Mouse (Mus musculus) cerebellum, adult 11 months (tissue): Measurements from ENCODE around the gene Gm49325.

Source experiments
- DNase-seq: peaks from one replicate; pipeline ENCODE4 v3.0.0; 2022

Gm49325 gene

DNA sequence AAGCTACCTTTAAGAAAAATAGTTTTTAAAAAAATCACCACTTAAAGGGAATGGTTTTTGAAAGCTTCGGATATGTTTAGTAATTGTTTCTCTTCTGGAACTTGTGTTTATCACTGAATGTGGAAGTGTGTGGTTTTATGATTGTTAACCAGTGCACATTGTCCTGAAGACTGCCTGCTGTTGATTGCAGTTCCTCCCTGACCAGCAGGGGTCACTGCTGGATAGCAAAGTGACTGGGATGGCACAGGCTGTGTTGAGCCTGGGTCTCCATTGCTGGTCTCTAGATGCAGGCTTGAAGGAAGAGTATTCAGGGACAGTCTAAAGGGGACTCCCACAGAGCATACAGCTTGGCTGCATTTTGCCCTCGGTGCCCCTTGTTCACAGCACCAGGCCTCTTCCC is 21.5 kb downstream of the Gm49325 start:
- peak; percentile 74 for DNase-seq

DNA sequence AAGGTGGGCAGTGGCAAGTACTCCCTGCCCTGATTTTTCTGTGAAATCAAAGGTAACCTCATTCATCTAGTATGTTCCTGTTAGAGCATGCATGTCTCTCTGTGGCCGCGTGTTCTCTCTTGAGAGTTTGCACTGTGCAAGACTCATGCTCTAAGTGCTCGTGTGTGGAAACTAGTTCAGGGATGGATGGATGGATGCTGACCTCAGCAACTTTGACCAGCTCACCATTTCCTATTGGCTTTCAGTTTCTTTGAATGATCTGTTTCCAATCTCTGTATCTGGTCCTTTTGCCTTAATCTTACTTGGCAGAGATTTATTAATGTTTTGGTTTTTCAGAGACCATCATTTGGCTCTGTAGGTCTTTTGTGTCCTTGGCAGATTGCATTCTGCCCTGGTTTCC is 23.2 kb downstream of the Gm49325 start:
- no peak for DNase-seq

GRCm38 (mm10) chr10:77629970-77630369 is 24.0 kb downstream of the Gm49325 start:
- no peak for DNase-seq

- no peak for DNase-seq
Observed at GRCm38 (mm10) chr10:77634016-77634415, 28.0 kb downstream of the Gm49325 start.

- no peak for DNase-seq
Observed at GRCm38 (mm10) chr10:77634452-77635231, 28.6 kb downstream of the Gm49325 start.

GRCm38 (mm10) chr10:77636234-77636922 is 30.4 kb downstream of the Gm49325 start:
- DNase-seq: no peak

GRCm38 (mm10) chr10:77638956-77639355 is 33.0 kb downstream of the Gm49325 start:
- no peak for DNase-seq

- no peak for DNase-seq
Observed at GRCm38 (mm10) chr10:77643160-77643559, 37.2 kb downstream of the Gm49325 start.

DNA sequence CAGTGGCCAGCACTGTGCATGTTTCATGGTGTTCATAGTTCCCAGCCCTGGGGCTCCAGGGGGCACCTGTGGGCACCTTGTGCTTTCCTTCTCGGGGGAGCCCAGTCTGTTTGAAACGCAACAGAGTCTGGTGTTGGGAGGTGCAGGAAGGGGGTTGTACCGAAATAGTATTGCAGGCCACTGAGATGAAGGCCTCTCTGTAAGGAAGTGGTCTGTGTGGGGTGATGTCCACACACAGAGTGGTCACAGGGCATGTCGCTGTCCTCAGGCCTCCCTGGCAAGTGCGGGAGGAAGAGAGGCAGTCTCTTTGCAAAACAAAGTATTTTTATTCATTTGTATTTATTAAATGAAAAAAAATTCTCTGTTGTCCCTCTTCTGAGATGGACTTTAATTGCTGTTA is 39.6 kb downstream of the Gm49325 start:
- no peak for DNase-seq

GRCm38 (mm10) chr10:77647461-77647860 is 41.5 kb downstream of the Gm49325 start:
- no peak for DNase-seq

DNA sequence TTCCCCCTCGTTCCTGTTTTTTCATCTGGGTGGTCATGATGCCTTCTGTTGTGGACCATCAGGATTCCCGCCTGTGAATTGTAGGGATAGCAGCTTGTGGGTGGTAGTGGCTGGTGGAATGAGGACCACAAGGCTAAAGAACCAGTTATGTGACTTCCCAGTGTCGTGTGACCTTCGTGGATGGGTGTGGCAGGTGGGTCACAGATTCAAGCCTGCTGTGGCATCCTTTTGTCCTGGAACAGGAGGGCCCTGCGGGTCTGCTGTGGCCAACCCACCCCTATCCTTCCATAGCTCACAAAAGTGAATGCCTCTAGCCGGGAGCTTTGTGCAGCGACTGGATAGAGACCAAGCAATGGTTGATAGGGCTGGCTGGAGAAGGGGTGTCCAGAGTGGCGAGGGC is 41.9 kb downstream of the Gm49325 start:
- DNase-seq: no peak

DNA sequence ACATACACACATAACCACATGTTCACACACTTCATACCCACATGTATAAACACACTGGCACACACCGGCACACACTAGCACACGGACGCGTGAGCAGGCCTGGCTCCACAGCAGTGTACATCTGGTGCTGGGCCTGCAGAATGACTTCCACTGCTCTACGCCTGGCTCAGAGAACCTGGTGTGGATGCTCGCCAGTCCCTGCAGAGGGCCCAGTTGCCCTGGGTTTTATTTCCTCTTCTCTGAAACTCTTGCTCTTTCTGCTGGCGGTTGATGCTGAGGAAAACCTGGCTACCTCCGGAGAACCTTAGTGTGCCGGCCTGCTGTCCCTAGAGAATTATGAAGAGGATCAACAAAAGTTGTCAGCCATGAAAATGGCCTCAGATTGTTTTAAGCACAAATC is 46.0 kb downstream of the Gm49325 start:
- no peak for DNase-seq

DNA sequence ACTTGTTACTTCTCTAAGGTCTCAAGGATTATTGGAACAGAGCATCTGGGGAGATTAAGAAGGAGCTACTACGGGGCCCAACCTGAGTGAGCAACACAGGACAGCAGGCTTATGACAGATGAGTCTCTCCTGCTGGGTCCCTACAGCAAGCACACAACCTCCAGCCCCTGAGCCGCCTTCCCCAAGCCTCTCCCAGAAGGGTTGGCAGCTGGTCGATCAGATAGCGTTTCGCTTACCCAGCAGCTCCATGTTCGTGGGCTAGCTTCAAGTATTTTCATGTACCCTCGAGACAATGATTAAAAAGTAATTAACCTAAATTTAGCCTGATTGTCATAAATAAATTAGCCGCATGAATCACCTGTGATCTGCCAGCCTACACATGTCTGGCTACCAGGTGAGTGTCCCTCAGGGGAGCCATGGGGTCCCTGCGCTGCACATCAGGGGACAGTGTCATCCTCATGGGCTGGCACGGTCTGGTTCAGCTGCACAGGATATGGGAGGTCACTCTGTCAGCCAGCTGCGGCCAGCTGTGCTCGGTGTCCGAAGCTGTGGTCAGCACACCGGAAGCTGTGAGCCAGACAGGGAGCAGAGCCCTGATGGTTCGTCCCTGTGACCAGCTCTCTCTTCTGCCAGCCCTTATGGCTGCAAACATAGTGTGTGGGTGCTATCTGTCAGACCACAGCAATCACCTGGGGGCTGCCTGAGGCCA is 52.4 kb downstream of the Gm49325 start:
- no peak for DNase-seq

DNA sequence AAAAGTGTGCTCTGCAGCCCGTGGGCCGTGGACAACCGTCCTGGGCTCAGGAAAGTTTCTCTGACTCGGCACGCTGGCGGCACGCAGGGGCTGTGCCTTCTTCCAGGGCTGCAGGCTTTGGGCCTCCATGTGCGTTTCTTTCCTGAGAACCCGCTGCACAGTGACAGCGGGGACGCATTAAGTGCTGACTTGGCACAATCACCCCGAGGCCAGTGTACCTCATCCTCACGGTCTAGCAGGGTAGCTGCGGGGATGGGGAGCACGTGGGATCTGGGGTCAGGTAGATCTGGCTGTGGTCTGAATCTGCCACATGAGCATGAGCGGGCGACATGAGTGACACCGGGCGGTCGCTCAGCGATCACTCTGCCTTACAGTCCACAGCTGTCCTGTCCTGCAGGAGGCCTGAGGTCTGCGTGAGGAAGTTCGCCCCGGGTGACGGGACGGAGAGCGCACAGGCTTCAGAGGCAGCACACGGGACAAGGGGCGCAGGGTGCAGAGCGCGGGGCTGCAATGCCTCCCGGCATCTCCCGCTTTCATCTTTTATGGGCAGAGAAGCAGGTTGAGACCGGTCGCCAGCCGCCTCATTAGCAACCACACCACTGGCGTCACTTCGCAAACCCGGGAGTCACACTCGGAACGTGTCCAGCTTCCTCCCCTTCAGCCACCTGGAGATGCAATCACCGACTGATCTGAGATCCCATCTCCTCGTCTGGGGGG is 58.1 kb downstream of the Gm49325 start:
- DNase-seq: no peak

DNA sequence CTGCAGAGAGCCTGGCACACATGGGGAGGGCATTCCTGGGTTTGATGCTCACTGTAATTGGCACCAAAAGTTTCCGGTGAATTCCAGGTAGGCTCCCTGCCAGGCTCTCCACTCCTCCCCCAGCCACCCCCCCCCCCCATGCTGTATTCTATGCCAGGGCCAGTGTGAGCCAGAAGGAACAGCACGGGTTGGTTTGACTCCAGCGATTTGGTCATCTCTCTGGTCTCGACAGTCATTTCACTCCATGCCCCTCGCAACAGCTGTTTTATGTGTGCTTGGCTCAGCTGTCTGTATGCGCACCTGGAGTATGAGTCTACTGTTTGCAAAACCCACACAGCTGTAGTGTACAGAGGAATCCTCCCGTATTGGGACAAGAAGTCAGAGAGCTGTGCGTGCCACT is 60.3 kb downstream of the Gm49325 start:
- no peak for DNase-seq

GRCm38 (mm10) chr10:77667402-77667801 is 61.4 kb downstream of the Gm49325 start:
- DNase-seq: no peak

DNA sequence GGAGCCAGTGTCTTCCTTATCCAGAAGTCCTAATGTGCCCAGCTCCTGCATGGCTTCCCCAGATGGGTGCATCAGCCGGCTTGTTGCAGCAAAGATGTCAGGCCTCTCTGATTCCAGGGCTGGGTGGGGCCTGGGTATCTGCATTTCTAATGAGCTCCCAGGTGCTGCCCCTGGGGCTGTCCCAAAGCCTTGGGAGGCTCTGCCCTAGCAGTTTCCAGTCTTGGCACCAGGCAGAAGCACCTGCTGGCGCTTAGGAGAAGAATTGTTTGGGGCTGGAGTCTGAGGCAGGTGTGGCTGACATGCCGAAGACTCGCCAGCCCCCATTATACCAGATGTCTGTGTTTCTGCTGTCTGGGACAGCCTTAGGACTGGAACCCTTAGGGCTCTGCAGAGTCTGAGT is 64.7 kb downstream of the Gm49325 start:
- no peak for DNase-seq

GRCm38 (mm10) chr10:77671519-77671918 is 65.5 kb downstream of the Gm49325 start:
- no peak for DNase-seq

GRCm38 (mm10) chr10:77673765-77674164 is 67.8 kb downstream of the Gm49325 start:
- DNase-seq: no peak

- DNase-seq: no peak
Observed at GRCm38 (mm10) chr10:77677562-77677961, 71.6 kb downstream of the Gm49325 start.

DNA sequence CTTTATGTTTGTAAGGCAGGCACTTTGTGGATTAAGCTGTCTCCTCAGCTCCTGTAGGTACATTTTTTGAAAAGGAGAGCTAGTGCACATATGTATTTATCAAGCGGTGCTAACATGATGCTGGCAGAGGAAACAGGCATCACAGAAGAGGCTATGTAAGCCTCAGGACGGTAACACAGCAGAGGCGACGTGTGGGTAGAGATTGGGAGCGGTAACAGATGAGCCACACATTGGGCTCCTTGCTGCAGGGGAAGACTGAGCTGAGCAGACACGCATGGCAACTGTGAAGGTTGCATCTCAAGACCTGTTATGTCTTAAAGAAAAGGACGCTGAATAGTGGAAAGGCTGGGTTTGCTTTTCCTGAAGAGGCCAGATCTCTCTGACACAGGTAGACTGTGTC is 77.0 kb downstream of the Gm49325 start:
- DNase-seq: no peak

DNA sequence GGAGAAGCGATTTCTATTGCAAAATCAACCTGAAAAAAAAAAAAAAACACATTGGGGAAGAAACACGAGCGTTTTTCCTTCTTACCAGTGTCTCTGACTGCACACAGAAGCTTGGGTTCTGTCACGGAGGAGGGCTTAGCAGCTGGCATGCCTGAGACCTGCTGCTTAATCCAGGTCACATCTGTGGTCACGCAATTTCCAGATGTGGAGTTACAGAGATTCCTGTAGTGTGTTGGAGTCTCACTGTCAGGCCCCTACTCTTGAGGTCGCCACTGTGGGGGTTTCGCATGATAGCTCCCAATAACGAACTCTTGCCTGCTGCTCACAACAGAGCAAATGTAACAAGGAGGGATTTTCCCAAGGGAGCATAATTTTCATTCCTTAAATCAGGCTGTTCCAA is 78.2 kb downstream of the Gm49325 start:
- no peak for DNase-seq
